Mouse (Mus musculus): ENCODE data around the gene Eci2.
"Not testable (repeated sequence)": the region's sequence is repeated elsewhere in the genome, so short reads cannot be mapped to it uniquely, and the experiment has no call there.

Eci2 gene

DNA sequence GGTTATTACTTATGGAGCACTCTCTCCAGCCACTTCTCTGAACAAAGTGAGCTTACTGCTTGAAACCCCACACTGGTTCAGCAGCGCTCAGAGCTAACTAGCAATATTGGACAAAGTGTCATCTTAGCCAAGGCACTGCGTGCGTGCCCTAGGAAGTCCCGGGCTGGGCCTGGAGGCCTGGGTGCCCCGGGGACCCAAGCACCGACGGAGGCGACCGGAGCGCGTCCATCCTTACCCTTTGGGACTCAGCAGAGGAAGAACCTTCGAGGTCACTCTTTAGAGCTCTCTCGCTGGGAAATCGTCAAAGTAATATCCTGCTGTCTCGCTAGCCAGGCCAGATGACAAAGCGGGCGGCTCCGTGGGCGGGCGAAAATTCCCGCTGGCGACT is 33.3 kb downstream of the Eci2 start:
- DNase-seq (ENCODE audit: extremely low read depth, insufficient read length, low spot score) = no peak

DNA sequence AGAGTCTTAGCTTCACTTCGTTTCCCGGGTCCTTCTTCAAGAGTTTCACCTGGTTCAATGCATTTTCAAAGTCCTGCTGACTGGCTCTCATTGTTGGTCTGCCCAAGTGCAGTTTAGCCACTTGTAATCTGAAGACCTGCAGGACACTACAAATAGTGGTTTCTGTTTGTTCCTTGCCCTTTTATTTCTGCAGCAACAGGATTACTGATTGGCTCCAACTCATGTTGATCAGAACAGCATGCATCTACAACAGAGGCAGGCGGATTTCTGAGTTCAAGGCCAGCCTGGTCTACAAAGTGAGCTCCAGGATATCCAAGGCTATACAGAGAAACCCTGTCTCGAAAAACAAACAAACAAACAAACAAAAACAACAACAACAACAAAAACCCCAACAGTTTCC is 33.8 kb downstream of the Eci2 start:
- DNase-seq (ENCODE audit: extremely low read depth, insufficient read length, low spot score) = peak; percentile 8

DNA sequence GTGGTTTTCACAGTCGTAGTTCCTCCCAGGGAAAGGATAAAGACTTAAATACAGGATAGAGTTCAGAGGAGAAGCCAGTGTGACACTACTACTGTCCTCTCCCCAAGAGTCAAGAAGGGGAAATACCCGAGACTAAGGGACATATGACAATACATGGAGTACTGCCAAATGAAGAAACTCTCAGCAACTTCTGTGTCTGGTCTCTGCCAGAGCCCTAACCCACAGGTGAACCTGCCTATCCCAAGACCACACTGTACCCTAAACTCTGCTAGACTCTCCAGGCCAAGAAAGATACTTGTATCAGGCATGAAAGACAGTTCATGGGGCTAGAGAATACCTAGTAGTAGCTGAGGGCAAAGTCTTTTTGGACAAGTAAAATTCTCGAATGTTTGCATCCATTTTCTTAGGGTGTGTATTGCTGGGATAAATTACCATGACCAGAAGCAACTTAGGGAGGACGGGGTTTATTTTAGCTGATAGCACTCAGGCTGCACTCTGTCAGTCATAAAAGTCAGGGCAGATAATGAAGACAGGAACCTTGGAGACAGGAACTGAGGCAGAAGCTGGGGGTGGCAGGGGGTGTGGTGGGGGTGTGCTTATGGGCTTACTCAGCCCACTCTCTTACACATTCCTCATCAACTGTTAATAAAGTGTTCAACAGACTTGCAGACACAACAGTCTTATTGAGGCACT is 35.2 kb downstream of the Eci2 start:
- no peak for DNase-seq (ENCODE audit: extremely low read depth, insufficient read length, low spot score)

DNA sequence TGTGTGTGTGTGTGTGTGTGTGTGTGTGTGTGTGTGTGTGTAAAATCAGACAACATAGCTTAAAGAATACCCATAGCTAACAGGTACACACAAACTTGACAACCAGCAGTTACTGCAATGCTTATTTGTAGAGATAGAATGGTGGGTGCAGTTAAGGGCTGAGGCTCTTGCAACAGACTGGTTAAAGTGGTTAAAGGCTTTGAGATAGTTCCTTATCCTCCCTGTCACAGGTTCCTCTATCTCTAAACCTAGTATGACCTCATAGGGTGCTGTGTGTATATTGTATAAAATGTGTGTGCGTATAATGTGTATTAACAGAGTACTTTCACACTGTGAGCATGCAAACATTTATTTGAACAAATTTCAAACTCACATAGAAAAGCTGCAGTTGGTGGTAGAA is 43.4 kb downstream of the Eci2 start:
- DNase-seq (ENCODE audit: extremely low read depth, insufficient read length, low spot score) = not testable (repeated sequence)

DNA sequence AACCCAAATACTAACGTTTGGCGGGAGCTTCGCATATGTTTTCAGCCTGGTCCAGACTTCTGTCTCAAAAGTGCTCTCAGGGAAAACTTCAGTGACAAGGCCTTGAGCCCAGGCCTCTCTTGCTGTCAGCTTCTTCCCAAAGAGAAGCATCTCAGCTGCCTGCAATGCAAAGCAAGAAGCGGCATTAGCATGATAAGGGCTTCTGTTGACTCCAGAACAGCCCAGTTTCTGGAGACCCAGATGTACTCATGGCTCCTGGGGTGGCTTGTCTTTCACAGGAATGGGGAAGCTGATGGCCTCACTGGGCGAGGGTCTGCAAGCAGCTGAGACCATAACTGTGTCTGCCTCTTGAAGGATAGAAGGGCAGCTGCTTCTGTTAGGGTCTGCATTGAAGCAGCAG is 48.3 kb downstream of the Eci2 start:
- not testable (repeated sequence) for DNase-seq (ENCODE audit: extremely low read depth, insufficient read length, low spot score)

DNA sequence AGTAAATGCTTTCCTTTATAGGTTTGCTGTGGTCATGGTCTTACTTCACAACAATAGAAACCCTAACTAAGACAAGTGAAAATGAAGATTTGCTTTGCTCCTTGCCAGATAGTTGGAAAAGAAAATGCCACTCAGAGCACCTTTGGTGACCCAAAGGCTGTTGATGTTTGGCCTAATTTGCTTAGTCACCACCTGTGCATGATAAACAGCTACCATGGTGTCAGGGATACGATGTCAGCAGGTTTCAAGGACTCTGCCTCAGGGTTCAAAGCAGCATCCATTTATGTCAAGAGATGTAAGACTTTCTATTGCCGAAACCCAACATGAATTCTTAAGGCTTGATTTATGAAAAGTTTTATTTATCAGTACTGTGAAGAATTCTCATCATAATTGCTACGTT is 49.5 kb downstream of the Eci2 start:
- no peak for DNase-seq (ENCODE audit: extremely low read depth, insufficient read length, low spot score)

DNA sequence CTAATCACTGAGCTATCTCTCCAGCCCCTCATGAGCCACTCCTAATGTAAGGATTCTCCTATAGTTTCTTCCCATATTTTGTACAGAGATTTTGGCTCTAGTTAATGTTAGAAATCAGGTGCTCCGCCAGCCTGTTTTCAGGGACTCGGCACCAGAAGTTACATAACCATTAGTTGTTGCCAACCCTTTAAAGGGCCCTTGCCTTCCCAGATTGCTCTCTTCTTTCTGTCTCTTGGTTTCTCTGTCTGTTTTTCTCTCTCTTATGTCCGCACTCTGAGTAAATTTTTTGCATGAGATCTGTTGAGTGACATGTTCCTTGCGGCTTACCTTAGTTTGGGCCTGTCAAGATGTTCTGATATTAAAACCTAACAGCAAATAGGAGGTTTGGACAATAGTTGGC is 50.8 kb downstream of the Eci2 start:
- no peak for DNase-seq (ENCODE audit: extremely low read depth, insufficient read length, low spot score)

DNA sequence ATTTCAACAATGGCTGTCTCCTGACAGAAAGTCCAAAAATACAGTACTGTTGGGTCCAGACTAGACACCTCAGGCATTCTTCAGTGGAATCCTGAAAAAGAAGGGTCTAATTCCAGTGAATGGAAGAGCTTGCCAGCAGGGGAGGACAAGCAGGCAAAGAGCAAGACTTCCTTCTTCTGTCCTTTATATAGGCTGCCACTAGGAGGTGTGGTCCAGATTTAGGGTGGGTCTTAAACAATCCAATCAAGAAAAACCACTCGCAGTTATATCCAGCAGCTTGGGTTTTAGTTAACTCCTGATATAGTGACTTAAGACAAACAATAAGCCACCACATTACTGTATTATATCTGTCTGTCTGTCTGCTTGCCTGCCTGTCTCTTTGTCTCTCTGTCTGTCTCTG is 53.1 kb downstream of the Eci2 start:
- no peak for DNase-seq (ENCODE audit: extremely low read depth, insufficient read length, low spot score)

DNA sequence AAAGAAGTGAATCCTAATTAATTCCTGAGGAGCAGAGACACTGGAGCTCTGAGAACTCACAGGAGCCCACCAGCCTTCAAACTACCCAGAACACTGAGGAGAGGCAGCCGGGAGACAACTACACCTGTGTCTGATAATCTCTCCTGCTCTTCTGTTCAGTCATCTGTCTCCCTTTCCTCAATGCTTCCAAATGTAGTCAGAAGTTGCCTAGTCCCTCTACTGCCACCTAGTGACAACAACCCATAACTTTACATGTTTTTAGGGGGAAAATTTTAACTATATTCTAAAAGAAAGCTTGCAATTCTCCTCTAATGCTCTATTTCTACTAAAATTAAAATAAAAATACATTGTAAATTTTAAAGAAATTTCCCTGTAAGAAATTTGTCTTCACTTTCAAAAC is 53.7 kb downstream of the Eci2 start:
- DNase-seq (ENCODE audit: extremely low read depth, insufficient read length, low spot score) = no peak

DNA sequence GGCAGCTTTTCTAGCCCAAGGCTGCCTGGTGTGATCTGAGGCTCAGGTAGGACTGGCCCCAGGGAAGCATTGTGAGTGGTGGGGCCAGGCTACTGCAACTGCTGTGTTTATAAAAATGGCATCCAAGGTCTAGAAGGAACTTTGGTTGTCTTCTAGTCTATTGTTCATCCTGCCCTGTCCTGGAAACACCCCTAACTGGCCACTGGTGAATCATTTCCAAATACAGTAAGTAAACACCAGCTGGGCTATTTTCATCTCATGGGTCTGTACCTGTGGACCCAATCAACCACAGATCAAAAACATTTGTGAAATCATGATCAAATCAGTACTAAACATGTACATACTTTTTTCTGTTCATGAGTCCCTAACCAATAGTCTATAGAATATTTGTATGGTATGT is 54.4 kb downstream of the Eci2 start:
- not testable (repeated sequence) for DNase-seq (ENCODE audit: extremely low read depth, insufficient read length, low spot score)

DNA sequence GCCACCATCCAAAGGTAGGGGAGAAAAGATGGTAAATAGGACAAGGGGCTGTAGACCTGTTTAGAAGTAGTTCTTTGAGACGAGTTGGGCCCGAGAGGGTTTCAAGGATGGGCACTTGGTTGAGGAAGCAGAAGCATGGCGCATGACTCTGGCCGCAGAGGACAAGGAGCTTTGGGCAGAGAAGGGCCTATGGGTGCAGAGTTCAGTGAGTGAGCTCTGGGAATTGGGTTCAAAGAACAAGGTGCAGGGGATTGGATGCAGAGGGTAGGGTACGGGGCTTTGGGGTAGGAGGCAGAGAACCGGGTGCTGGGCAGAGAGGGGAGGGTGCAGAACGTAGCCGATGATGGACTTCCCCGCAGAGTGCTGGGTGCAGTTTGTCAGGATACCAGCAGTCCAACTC is 61.2 kb downstream of the Eci2 start:
- DNase-seq (ENCODE audit: extremely low read depth, insufficient read length, low spot score) = not testable (repeated sequence)

DNA sequence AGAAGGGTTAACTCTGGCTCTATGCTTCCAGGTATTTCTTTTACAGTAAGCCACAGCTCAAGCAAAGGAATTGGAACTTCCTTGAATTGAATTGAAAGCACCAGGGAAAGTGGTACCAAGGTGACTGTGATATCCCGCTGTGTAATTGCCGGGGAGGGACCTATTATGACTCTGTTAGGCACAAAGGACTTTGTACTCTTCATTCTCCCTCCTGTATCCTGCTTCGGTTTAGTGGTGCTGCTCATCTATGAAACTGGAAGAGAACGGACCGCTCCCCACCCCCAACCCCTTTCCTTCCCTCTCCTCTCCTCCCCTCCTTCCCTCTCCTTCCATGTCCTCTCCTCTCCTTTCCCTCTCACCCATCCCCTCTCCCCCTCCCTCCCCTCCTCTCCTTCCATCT is 62.0 kb downstream of the Eci2 start:
- no peak for DNase-seq (ENCODE audit: extremely low read depth, insufficient read length, low spot score)

DNA sequence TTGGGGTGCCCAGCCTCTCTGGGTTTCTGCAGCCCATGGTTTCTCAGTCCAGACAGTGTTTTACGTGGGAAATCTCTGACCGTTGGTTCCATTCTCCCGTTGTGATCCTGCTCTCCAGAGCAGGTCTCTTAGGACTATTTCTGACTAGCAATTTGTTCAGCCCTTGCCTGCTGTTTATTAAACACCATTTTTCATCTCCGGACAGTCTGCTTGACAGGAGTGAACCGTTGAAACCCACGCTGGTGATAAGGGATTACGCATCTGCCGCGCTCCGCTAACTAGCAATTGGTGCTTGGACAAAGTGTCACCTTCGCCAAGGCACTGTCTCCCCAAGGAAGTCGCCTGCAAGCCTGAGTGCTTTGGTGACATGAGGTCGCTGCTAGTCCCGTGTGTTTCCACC is 62.5 kb downstream of the Eci2 start:
- DNase-seq (ENCODE audit: extremely low read depth, insufficient read length, low spot score) = no peak

DNA sequence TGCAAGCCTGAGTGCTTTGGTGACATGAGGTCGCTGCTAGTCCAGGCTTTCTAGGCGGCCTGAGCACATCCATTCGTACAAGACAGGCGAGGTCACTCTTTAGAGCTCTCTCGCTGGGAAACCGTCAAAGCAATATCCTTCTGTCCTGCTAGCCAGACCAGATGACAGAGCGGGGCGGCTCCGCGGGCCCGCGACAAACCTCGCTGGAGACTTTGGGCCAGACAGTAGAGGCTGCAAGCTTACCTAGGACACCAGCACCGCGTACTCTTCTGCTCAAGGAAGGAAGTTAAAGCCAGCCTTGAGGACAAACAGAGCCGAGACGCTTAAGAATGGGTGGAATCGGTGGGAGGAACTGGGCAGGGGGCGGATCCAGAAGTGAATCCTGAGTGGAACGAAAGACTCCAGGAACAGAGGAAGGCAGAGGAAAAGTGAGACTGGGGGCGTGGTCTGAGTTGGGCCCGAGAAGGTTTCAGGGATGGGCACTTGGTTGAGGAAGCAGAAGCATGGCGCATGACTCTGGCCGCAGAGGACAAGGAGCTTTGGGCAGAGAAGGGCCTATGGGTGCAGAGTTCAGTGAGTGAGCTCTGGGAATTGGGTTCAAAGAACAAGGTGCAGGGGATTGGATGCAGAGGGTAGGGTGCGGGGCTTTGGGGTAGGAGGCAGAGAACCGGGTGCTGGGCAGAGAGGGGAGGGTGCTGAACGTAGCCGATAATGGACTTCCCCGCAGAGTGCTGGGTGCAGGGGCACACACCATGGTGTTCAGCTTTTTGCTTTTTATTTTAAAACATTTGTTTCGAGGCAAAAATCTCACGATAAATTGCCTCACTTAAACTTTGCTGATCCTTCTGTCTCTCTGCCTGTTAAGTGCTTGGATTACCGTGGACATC is 63.1 kb downstream of the Eci2 start, which contains the start of gene Eci3:
Eci3 (minus strand) TSS at position 300 of the 887 bp plus-strand sequence.
- DNase-seq (ENCODE audit: extremely low read depth, insufficient read length, low spot score) = peak; percentile 7

DNA sequence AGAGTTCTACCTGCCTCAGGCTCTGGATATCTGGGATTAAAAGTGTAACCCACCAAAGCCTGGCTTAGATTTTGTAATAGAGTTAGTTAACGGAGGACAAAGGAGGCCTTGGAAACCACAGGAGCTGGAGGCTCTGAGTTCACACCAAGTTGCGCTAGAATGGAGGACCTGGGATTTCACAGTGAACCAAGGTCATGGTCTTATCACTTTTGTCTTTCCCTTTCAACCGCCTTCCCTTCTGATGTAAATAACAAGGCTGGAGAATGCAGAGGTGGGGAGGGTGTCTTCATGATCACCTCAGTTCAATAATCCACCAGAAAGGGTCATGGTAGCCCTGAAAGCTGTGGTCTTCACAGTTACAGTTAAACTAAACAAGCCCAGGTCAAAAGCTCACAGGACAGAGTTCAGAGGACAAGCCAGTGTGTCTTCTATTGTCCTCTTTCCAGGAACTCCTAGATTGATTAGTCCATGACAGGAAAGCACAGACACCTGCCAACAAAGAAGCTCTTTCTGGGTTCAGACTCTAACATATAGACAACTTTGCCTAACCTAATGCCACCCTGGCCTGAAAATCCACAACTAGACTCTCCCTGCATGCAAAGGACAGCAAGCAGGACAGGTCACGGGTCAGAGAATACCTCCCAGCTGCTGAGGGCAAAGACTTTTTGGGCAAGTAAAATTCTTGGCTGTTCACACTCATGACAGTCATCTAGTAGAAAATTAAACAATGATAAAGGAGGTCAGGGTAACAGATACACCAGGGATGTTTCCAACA is 65.7 kb downstream of the Eci2 start:
- no peak for DNase-seq (ENCODE audit: extremely low read depth, insufficient read length, low spot score)

DNA sequence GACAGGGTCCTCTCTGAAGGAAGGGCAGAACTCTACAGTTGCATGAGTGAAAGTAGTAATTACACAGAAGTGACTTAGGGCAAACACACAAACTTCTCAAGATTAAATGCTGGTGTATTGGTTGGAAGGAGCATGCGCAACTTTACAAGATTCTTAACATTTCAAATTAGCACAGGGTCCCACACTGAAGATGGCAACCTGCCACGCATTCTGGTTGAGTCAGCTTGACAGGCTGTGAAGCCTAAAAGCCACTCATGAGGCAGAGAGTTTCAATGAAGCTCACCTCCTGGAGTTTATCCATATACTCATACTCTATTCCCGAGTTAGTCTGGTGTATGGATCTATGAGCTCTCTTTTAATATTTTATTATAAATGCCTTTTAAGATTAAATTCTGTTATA is 68.7 kb downstream of the Eci2 start:
- not testable (repeated sequence) for DNase-seq (ENCODE audit: extremely low read depth, insufficient read length, low spot score)

DNA sequence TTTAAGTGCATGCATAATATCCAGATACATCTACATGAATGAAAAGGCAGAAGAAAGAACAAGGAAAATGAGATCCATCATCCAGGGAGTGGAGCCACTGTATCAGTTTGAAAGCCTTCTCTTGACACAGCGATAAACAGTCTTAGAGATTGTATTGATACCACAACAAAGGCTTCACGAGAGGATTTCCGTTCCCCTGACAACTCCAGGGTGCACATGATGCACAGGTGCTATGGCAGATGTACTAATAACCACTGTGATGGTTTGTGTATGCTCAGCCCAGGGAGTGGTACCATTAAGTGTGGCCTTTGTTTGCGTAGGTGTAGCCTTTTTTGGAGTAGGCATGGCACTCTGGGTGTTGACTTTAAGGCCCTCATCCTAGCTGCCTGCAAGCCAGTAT is 70.0 kb downstream of the Eci2 start:
- no peak for DNase-seq (ENCODE audit: extremely low read depth, insufficient read length, low spot score)

DNA sequence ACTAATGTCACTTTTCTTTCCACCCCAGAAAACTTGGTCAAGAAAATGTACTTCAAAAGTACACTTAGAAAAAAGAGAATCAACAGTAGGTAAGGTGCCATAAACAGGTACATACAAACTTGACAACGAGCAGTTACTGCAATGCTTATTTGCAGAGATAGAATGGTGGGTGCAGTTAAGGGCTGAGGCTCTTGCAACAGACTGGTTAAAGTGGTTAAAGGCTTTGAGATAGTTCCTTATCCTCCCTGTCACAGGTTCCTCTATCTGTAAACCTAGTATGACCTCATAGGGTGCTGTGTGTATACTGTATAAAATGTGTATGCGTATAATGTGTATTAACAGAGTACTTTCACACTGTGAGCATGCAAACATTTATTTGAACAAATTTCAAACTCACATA is 75.5 kb downstream of the Eci2 start:
- DNase-seq (ENCODE audit: extremely low read depth, insufficient read length, low spot score) = not testable (repeated sequence)

DNA sequence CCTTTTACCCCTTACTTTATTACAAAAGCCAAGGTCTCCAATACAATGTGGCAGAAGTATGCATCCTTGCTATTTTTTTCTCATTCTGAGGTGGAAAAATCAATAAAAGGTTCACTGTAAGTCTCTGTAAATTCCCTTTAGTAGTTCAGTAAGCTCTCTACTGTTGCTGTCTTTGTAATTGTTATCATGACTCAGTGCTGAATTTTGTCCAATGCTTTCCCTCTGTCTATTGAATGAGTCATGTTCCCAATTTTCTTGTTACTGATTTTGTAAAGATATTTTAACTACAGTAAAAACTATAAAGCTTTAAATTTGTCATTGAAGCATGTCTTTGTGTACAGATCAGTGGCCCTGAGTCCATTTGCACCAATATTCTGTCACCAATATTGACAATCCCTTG is 84.5 kb downstream of the Eci2 start:
- DNase-seq (ENCODE audit: extremely low read depth, insufficient read length, low spot score) = peak; percentile 3

DNA sequence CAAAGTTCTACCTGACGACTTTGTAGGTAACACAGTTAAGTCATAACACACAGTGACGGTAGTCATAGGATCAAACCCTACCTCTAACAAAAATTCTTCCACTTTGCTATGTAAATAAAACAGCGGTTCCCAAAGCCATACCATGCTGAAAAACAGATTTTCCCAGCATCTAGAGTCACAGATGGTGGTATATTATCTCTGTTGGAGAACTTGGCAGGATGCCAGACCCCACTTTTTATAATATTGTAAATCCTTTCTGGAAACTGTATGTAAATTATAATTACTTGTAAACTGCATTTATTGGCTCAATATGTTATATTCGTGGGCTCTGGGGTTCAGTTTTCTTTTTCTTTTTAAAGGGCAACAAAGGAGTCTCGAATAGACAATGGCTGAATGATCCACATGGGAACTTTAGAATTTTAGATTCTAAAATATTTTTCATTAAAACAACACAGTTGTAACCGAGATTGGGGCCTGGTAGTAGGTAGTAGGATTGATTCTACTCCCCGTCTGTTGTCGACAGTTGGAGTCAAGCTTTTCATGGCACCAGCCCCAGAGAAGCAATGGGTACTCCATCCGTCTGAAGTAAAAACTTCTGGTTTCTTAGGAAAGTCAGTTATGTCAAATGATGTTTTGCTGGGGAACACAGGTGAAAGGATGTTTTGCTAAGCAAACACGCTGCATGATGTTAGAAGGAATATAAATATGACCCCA is 91.8 kb downstream of the Eci2 start:
- DNase-seq (ENCODE audit: extremely low read depth, insufficient read length, low spot score) = no peak
